Mouse (Mus musculus) olfactory bulb, adult 2 months (tissue): ENCODE results near the gene Thop1.

Source experiments
- CTCF ChIP-seq: fragments of 200-500 bp; IDR thresholded peaks from 2 replicates; pipeline ENCODE4 v1.5.1; 2012; ENCODE audit warnings: low read depth, mild to moderate bottlenecking, low read length, moderate library complexity; ENCODE audit not compliant: insufficient read depth
- POLR2A ChIP-seq: fragments of 200-500 bp; IDR thresholded peaks from 2 replicates; pipeline ENCODE4 v1.6.1; 2012; ENCODE audit warnings: mild to moderate bottlenecking, low read depth, low read length, moderate library complexity; ENCODE audit not compliant: insufficient read depth

DNA sequence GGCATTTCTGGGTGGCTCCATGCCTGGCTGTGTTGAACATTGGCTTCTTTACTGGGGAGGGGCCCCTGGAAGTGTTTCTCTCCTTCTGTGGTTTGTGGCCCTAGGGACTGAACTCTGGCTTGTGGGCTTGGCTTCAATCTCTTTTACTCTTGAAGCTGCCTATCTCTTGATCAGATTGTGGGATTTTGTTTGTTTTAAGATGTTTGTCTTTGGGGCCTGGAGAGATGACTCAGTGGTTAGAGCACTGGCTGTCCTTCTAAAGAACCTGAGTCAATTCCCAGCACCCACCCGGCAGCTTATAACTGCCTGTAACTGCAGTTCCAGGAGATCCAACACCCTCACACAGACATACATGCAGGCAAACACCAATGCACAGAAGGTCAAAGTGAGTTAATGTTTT is 6.5 kb downstream of the Thop1 start:
- TF ChIP-seq CTCF (no peak), POLR2A (no peak)
